Mouse (Mus musculus): ENCODE measurements around the gene Pmepa1. TPM values are rescaled to one million over a fixed set of nuclear protein-coding genes. Genes with fewer than 3 reads are reported as not detected.

The Pmepa1 gene
- polyA plus RNA-seq, 1 experiment from 2014 or later, result 0.20 TPM

- under 1% methylated on average over 64 of the region's 93 CpGs for WGBS (ENCODE audit: insufficient replicate concordance)
- H3K4me1 ChIP-seq (replicated peaks), result no peaks in the 10 kb centered on the region
- peak overlapping the region; percentile 70 for H3K4me2 ChIP-seq
- H3K9ac ChIP-seq, result peak overlapping the region; percentile 43
- no peaks in the 10 kb centered on the region for H3K9me3 ChIP-seq (replicated peaks)
- H3K27me3 ChIP-seq, result peaks cover 83% of the 10 kb centered on the region
- ATAC-seq (ENCODE audit: low read depth) (no peak), DNase-seq (no peak)
- peak overlapping the region; percentile 58 for H3K4me3 ChIP-seq (replicated peaks)
- H3K36me3 ChIP-seq, result no peaks in the 10 kb centered on the region
- no peak overlapping the region for H3K27ac ChIP-seq
Observed at GRCm38 (mm10) chr2:173275343-173276201, 761 bp downstream of the Pmepa1 start.

DNA sequence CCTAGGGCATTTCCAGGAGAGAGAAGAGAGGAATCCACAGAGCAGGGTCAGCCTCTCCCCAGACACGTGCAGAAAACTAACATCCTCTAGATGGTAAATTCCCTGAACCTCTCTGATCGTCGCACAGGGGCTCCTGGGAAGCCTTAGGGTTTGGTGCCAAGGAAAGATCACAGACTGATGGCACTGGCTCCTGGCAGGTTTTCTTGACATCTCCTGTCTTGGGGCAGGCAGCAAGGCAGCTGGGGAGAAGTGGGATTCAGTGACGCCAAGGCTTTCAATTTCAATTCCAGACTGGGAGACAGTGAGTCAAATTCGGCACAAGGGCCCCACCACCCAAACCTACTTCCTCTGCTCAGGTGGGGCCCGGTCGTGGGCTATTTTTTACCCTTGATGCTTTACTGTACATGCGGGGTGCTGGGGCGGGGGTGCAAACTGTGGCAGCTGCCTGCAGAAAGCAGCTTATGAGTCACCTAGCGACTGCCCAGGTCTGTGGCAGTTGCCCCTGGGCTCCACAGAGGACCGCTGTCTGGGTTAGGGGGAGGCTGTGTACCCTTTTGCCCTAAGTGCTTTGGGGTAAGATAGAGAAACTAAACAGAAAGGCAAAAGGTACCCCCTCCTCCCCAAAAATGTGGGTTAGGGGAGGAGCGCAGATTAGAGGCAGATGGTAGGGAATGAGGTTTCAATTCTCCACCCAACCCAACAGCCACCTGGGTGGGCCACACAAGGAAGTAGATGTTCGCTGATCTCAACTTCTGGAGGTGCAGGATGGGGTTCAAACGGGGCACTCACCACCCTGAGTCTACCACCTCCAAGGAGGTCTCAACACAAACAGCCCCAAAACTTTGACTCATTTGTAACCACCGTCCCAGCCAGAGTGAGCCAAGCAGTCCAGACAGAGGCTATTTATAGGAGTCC, 1.6 kb downstream of the Pmepa1 start:
- H3K4me1 ChIP-seq (replicated peaks), result no peaks in the 10 kb centered on the region
- no peak overlapping the region for H3K9ac ChIP-seq
- H3K36me3 ChIP-seq, result no peaks in the 10 kb centered on the region
- no peaks in the 10 kb centered on the region for H3K9me3 ChIP-seq (replicated peaks)
- peaks cover 91% of the 10 kb centered on the region for H3K27me3 ChIP-seq
- peak overlapping the region; percentile 58 for H3K4me3 ChIP-seq (replicated peaks)
- WGBS (ENCODE audit: insufficient replicate concordance), result 10% methylated on average over 15 of the region's 15 CpGs
- ATAC-seq (ENCODE audit: low read depth) (no peak), DNase-seq (no peak)
- H3K4me2 ChIP-seq, result peak overlapping the region; percentile 70
- no peak overlapping the region for H3K27ac ChIP-seq

GRCm38 (mm10) chr2:173273885-173274284, 2.4 kb downstream of the Pmepa1 start:
- H3K36me3 ChIP-seq, result no peaks in the 10 kb centered on the region
- no peak overlapping the region for H3K27ac ChIP-seq
- H3K27me3 ChIP-seq, result peaks cover 93% of the 10 kb centered on the region
- 44% methylated on average over 4 of the region's 4 CpGs for WGBS (ENCODE audit: insufficient replicate concordance)
- no peak overlapping the region for H3K9ac ChIP-seq
- ATAC-seq (ENCODE audit: low read depth), result no peak
- no peaks in the 10 kb centered on the region for H3K4me1 ChIP-seq (replicated peaks)
- no peaks in the 10 kb centered on the region for H3K9me3 ChIP-seq (replicated peaks)
- H3K4me3 ChIP-seq (replicated peaks), result no peak overlapping the region
- no peak overlapping the region for H3K4me2 ChIP-seq
- DNase-seq, result no peak

DNA sequence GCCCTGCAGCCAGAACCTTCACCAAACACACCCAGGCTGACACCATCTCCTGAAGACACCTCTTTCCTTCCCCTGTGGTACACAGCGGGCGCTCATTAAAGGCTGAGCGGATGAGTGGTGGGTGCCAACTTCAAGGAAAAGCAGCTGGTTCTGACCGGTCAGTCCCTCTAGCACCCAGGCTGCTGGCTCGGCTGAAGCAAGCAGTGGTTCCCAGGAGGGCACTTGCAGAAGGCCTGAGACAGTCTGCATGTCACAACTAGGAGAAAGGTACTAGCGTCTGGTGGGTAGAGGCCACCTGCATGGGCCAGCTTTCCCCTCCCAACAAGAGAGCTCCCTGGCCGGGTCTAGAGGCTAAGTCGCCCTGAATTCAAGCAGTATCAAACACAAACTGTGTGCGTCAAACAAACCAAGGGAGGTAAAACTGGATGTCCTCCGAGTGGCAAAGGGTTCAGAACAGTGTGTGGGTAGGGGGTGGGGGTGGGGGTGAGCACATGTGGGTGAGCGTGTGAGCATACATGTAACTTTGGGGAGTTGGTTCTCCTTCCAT, 3.9 kb downstream of the Pmepa1 start:
- H3K9me3 ChIP-seq (replicated peaks), result no peaks in the 10 kb centered on the region
- WGBS (ENCODE audit: insufficient replicate concordance), result 65% methylated on average over 11 of the region's 11 CpGs
- no peak overlapping the region for H3K9ac ChIP-seq
- no peak overlapping the region for H3K27ac ChIP-seq
- DNase-seq (no peak), ATAC-seq (ENCODE audit: low read depth) (no peak)
- no peaks in the 10 kb centered on the region for H3K36me3 ChIP-seq
- no peaks in the 10 kb centered on the region for H3K4me1 ChIP-seq (replicated peaks)
- no peak overlapping the region for H3K4me3 ChIP-seq (replicated peaks)
- peaks cover 86% of the 10 kb centered on the region for H3K27me3 ChIP-seq
- no peak overlapping the region for H3K4me2 ChIP-seq

GRCm38 (mm10) chr2:173271541-173271940, 4.8 kb downstream of the Pmepa1 start:
- no peak for DNase-seq
- peaks cover 80% of the 10 kb centered on the region for H3K27me3 ChIP-seq
- H3K9ac ChIP-seq, result no peak overlapping the region
- H3K4me3 ChIP-seq (replicated peaks), result no peak overlapping the region
- H3K4me2 ChIP-seq, result no peak overlapping the region
- ATAC-seq (ENCODE audit: low read depth), result no peak
- no peaks in the 10 kb centered on the region for H3K36me3 ChIP-seq
- H3K9me3 ChIP-seq (replicated peaks), result no peaks in the 10 kb centered on the region
- no peak overlapping the region for H3K27ac ChIP-seq
- no peaks in the 10 kb centered on the region for H3K4me1 ChIP-seq (replicated peaks)
- WGBS (ENCODE audit: insufficient replicate concordance), result 58% methylated on average over 9 of the region's 9 CpGs

GRCm38 (mm10) chr2:173270601-173271248, 5.6 kb downstream of the Pmepa1 start:
- WGBS (ENCODE audit: insufficient replicate concordance), result 57% methylated on average over 11 of the region's 11 CpGs
- no peak for DNase-seq
- Histone ChIP-seq H3K36me3 (no peaks in the 10 kb centered on the region), H3K27me3 (peaks cover 77% of the 10 kb centered on the region), H3K27ac (no peak overlapping the region), H3K9ac (no peak overlapping the region), H3K9me3 (replicated peaks) (no peaks in the 10 kb centered on the region), H3K4me2 (no peak overlapping the region), H3K4me3 (replicated peaks) (no peak overlapping the region), H3K4me1 (replicated peaks) (no peaks in the 10 kb centered on the region)
- ATAC-seq (ENCODE audit: low read depth), result no peak

GRCm38 (mm10) chr2:173270196-173270595, 6.1 kb downstream of the Pmepa1 start:
- H3K27ac ChIP-seq, result no peak overlapping the region
- H3K4me3 ChIP-seq (replicated peaks), result no peak overlapping the region
- ATAC-seq (ENCODE audit: low read depth) (no peak), DNase-seq (no peak)
- peaks cover 72% of the 10 kb centered on the region for H3K27me3 ChIP-seq
- no peak overlapping the region for H3K4me2 ChIP-seq
- H3K36me3 ChIP-seq, result no peaks in the 10 kb centered on the region
- H3K4me1 ChIP-seq (replicated peaks), result no peaks in the 10 kb centered on the region
- WGBS (ENCODE audit: insufficient replicate concordance), result 42% methylated on average over 9 of the region's 9 CpGs
- no peak overlapping the region for H3K9ac ChIP-seq
- H3K9me3 ChIP-seq (replicated peaks), result no peaks in the 10 kb centered on the region

GRCm38 (mm10) chr2:173267562-173267961, 8.8 kb downstream of the Pmepa1 start:
- DNase-seq, result no peak
- Histone ChIP-seq H3K9ac (no peak overlapping the region), H3K9me3 (replicated peaks) (no peaks in the 10 kb centered on the region), H3K27me3 (peaks cover 54% of the 10 kb centered on the region), H3K27ac (no peak overlapping the region), H3K4me3 (replicated peaks) (no peak overlapping the region), H3K4me1 (replicated peaks) (no peaks in the 10 kb centered on the region), H3K36me3 (no peaks in the 10 kb centered on the region), H3K4me2 (no peak overlapping the region)
- WGBS (ENCODE audit: insufficient replicate concordance), result 42% methylated on average over 3 of the region's 3 CpGs
- ATAC-seq (ENCODE audit: low read depth), result no peak

GRCm38 (mm10) chr2:173266349-173267112, 9.8 kb downstream of the Pmepa1 start:
- H3K4me1 ChIP-seq (replicated peaks), result no peaks in the 10 kb centered on the region
- H3K36me3 ChIP-seq, result no peaks in the 10 kb centered on the region
- ATAC-seq (ENCODE audit: low read depth), result no peak
- no peak overlapping the region for H3K4me3 ChIP-seq (replicated peaks)
- no peaks in the 10 kb centered on the region for H3K9me3 ChIP-seq (replicated peaks)
- no peak overlapping the region for H3K4me2 ChIP-seq
- no peak overlapping the region for H3K27ac ChIP-seq
- no peak for DNase-seq
- 58% methylated on average over 25 of the region's 25 CpGs for WGBS (ENCODE audit: insufficient replicate concordance)
- H3K9ac ChIP-seq, result no peak overlapping the region
- H3K27me3 ChIP-seq, result peaks cover 43% of the 10 kb centered on the region

GRCm38 (mm10) chr2:173265468-173266265, 10.7 kb downstream of the Pmepa1 start:
- no peak for DNase-seq

More at GRCm38 (mm10) chr2:173265468-173266265, 10.7 kb downstream of the Pmepa1 start:
- Histone ChIP-seq H3K4me2 (no peak overlapping the region), H3K9me3 (replicated peaks) (no peaks in the 10 kb centered on the region), H3K9ac (no peak overlapping the region), H3K36me3 (no peaks in the 10 kb centered on the region), H3K27me3 (peaks cover 35% of the 10 kb centered on the region), H3K4me1 (replicated peaks) (no peaks in the 10 kb centered on the region), H3K4me3 (replicated peaks) (no peak overlapping the region), H3K27ac (no peak overlapping the region)
- WGBS (ENCODE audit: insufficient replicate concordance), result 75% methylated on average over 22 of the region's 22 CpGs
- ATAC-seq (ENCODE audit: low read depth), result no peak

All from liver, embryonic 13.5 days (tissue).